In the genomic region with DNA sequence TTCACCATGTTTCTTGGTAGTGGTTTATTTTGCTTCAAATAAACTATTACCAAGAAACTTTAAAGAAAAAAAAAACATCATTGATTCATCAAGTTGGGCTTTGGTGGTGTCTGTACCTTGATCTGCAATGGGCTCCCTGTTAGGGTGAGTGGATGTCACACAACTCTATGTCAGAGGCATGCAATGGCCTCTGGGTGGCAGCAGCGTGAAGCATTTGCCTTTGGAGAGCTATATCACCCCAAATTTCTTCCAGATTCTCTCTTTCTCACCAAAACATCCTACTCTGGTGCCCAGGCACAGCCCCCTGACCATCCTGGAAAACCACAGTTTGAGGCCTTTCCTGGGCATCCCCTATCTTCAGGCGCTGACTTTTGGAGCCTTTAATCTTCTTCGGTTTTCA, we compare ENCODE assay signal across 9 mouse cellular contexts. TPM values are rescaled to one million over a fixed set of nuclear protein-coding genes. Genes with fewer than 3 reads are reported as not detected.
DNase-seq lines count a peak whose midpoint lies in the region; ATAC-seq lines count a peak whose summit lies in the region.
"Had no signal": no experiment of that assay in that cellular context is flagged by ENCODE, and none has a peak within 500 bp of the region (broad histone marks: within the 10 kb centered on the region; RNA-seq: fewer than 3 reads in every experiment).

No protein-coding gene starts in this region.

- no peak for ATAC-seq in monocyte, adult 5-6 weeks (replicated peaks; ENCODE audit: insufficient number of reproducible peaks, low FRiP score, low TSS enrichment, poor library complexity, severe bottlenecking)

- 43% methylated on average over 3 of the region's 3 CpGs for WGBS in embryonic facial prominence, embryonic 10.5 days

- peak; percentile 24 to 61 for DNase-seq in heart, postnatal 10 days
- no peak for DNase-seq in heart, adult 8-10 months (ENCODE audit: low spot score)
- peak; percentile 45 for DNase-seq in CD4-positive helper T cell, adult 2 months (ENCODE audit: low read depth, low spot score)
- peak; percentile 4 for DNase-seq in adrenal gland, adult 8-10 months
- DNase-seq in embryonic facial prominence, embryonic 10.5 days (ENCODE audit: low spot score) = peak; percentile 63
- peak; percentile 51 to 69 for DNase-seq in layer of hippocampus, postnatal 10 days (ENCODE audit: low spot score in 2 of 2)
- peak; percentile 73 for DNase-seq in naive thymus-derived CD4-positive, alpha-beta T cell, adult 2 months (ENCODE audit: low read depth)

- peaks cover 4% of the 10 kb centered on the region for H3K4me1 ChIP-seq in embryonic facial prominence, embryonic 10.5 days
- H3K4me1 ChIP-seq: limb, embryonic 12.5 days had no signal

- H3K9me3 ChIP-seq in embryonic facial prominence, embryonic 10.5 days = no peaks in the 10 kb centered on the region
- H3K9me3 ChIP-seq: limb, embryonic 12.5 days had no signal

- no peaks in the 10 kb centered on the region for H3K36me3 ChIP-seq in embryonic facial prominence, embryonic 10.5 days (replicated peaks)
- H3K36me3 ChIP-seq: limb, embryonic 12.5 days had no signal

- no peak overlapping the region for H3K4me3 ChIP-seq in embryonic facial prominence, embryonic 10.5 days
- H3K4me3 ChIP-seq: limb, embryonic 12.5 days had no signal

- H3K27ac ChIP-seq in embryonic facial prominence, embryonic 10.5 days (replicated peaks) = no peak overlapping the region
- H3K27ac ChIP-seq: limb, embryonic 12.5 days had no signal

- no peaks in the 10 kb centered on the region for H3K27me3 ChIP-seq in embryonic facial prominence, embryonic 10.5 days (replicated peaks; ENCODE audit: low read depth, poor library complexity, severe bottlenecking)
- H3K27me3 ChIP-seq: limb, embryonic 12.5 days had no signal

- intact Hi-C loops in heart, postnatal 10 days (cut with DNase I) = loop anchor here (2.0 kb wide), 2 partner anchors 66 to 280 kb away; no protein-coding TSS in a partner anchor

RNA-seq across cellular contexts. Expression of a gene that starts 33.0 kb away (rescaled TPM):
- 10 to 100 TPM; 43.7 to 48.7 TPM for total RNA-seq in heart, postnatal 10 days (2021)
- 10 to 100 TPM; 21.1 to 24.7 (median 21.8) TPM for total RNA-seq in heart, adult 8-10 months (2022)
- total RNA-seq in adrenal gland, adult 8-10 months (2022) = 10 to 100 TPM; 44.2 to 48.8 (median 47.7) TPM
- polyA plus RNA-seq in embryonic facial prominence, embryonic 10.5 days (2016; fragmentation: Nextera tagmentation; extraction: Ambion mirVana) = 46.0 and 48.7 TPM in 2 replicates
- 10 to 100 TPM; 74.6 to 78.2 TPM for total RNA-seq in layer of hippocampus, postnatal 10 days (2021)
- total RNA-seq in monocyte, adult 5-6 weeks (2017) = 21.2 to 58.3 TPM (median 23.0 TPM) in 3 replicates
